ENCODE assay signal across 23 mouse cellular contexts in genomic region chr6:99305751-99306150, GRCm38 (mm10).
A peak's percentile ranks its signal among the peaks of the same experiment; 100 is the strongest.
DNase-seq lines count a peak whose midpoint lies in the region; ATAC-seq and TF ChIP-seq lines count a peak whose summit lies in the region.
"Had no signal": no experiment of that assay in that cellular context is flagged by ENCODE, and none has a peak within 500 bp of the region (broad histone marks: within the 10 kb centered on the region; RNA-seq: fewer than 3 reads in every experiment).

No protein-coding gene starts in this region.

- TF ChIP-seq CTCF in thymus, adult 2 months (IDR thresholded peaks at IDR 0.05; ENCODE audit: borderline replicate concordance, control insufficient read depth, extremely low read depth, insufficient read depth, low read length, poor library complexity) = no peak

- peak overlapping the region; percentile 22; the same call in 1 of the 2 replicates for H3K27ac ChIP-seq in thymus, adult 2 months (ENCODE audit: control insufficient read depth, insufficient read depth, low read length)
- H3K27ac ChIP-seq: embryonic facial prominence, embryonic 12.5 days; embryonic facial prominence, embryonic 15.5 days; hindbrain, embryonic 10.5 days; hindbrain, embryonic 13.5 days had no signal

- 79% methylated on average over 3 of the region's 3 CpGs for WGBS in thymus, adult 2 months

- no peak overlapping the region for H3K4me3 ChIP-seq in thymus, adult 2 months (ENCODE audit: control insufficient read depth, insufficient read depth, low read length)
- H3K4me3 ChIP-seq: embryonic facial prominence, embryonic 12.5 days; embryonic facial prominence, embryonic 15.5 days; hindbrain, embryonic 10.5 days; hindbrain, embryonic 13.5 days had no signal

- H3K4me1 ChIP-seq in thymus, adult 2 months (replicated peaks; ENCODE audit: control insufficient read depth, insufficient read depth, low read length) = peaks cover 37% of the 10 kb centered on the region
- H3K4me1 ChIP-seq: embryonic facial prominence, embryonic 12.5 days; embryonic facial prominence, embryonic 15.5 days had no signal

- no peak for ATAC-seq in CD4-positive, CD25-positive, alpha-beta regulatory T cell, adult 4 months
- ATAC-seq in frontal cortex, adult (ENCODE audit: low TSS enrichment) = no peak
- ATAC-seq: forebrain, embryonic 14.5 days; forebrain, postnatal 0 days; hindbrain, embryonic 16.5 days; inflammation-experienced regulatory T-cells, adult 6 months had no signal

- no peak for TF ChIP-seq POLR2A in thymus, adult 2 months (IDR thresholded peaks at IDR 0.05; ENCODE audit: control insufficient read depth, extremely low read depth, insufficient read depth, low read length, poor library complexity)

- no peaks in the 10 kb centered on the region for H3K27me3 ChIP-seq in thymus, adult 2 months (ENCODE audit: control insufficient read depth, insufficient read depth, low read length)
- H3K27me3 ChIP-seq: embryonic facial prominence, embryonic 12.5 days; embryonic facial prominence, embryonic 15.5 days; hindbrain, embryonic 13.5 days had no signal

- no peaks in the 10 kb centered on the region for H3K36me3 ChIP-seq in thymus, adult 2 months (ENCODE audit: control insufficient read depth, insufficient read depth, low read length)
- H3K36me3 ChIP-seq: embryonic facial prominence, embryonic 12.5 days; embryonic facial prominence, embryonic 15.5 days; hindbrain, embryonic 10.5 days; hindbrain, embryonic 13.5 days had no signal

- peak; percentile 51 for DNase-seq in CD4-positive, CD25-positive, alpha-beta regulatory T cell, adult 2 months (ENCODE audit: low read depth, low spot score)
- DNase-seq in thymus, adult 2 months = no peak
- DNase-seq in thymus, postnatal 4 days = no peak
- DNase-seq in CD4-positive helper T cell, adult 2 months (ENCODE audit: low read depth, low spot score) = peak; percentile 25
- DNase-seq in naive thymus-derived CD4-positive, alpha-beta T cell, adult 2 months (ENCODE audit: low read depth) = peak; percentile 41
- DNase-seq in adrenal gland, postnatal 4 days (ENCODE audit: low spot score in 2 of 2) = no peak
- DNase-seq: adrenal gland, postnatal 10 days; adrenal gland, postnatal 36 days; cerebellum, adult 11 months; cerebellum, adult 2 months; cerebellum, adult 9-11 months; cerebellum, postnatal 25 days; forebrain, postnatal 0 days; gastrocnemius, postnatal 25 days had no signal

Comparison
In these comparisons a context has a peak if more than half of its experiments do, and no peak if none do; other contexts are left out.
1. DNase-seq: peak in CD4-positive, CD25-positive, alpha-beta regulatory T cell, adult 2 months (single experiment), CD4-positive helper T cell, adult 2 months (single experiment) and naive thymus-derived CD4-positive, alpha-beta T cell, adult 2 months (single experiment); none in thymus, adult 2 months (single experiment), thymus, postnatal 4 days (single experiment) and adrenal gland, postnatal 4 days (0 of 2).